Mouse (Mus musculus): ENCODE measurements around the gene Ppp1r14d. TPM values are rescaled to one million over a fixed set of nuclear protein-coding genes. Genes with fewer than 3 reads are reported as not detected.

The Ppp1r14d gene
- total RNA-seq, 1 experiment, result 1.6 TPM

- Histone ChIP-seq H3K9ac (ENCODE audit: insufficient read depth, low read depth, low read length, poor library complexity, severe bottlenecking) (no peak overlapping the region), H3K9me3 (ENCODE audit: control insufficient read depth, insufficient read depth, low read depth, low read length) (no peaks in the 10 kb centered on the region), H3K4me3 (ENCODE audit: insufficient read depth in 1 of 2, low read depth in 1 of 2, low read length in 2 of 2, poor library complexity in 1 of 2, severe bottlenecking in 1 of 2) (no peak overlapping the region), H3K27ac (ENCODE audit: insufficient read depth, low read depth, low read length, poor library complexity, severe bottlenecking) (no peak overlapping the region), H3K36me3 (ENCODE audit: control insufficient read depth, insufficient read depth, low read length, poor library complexity, severe bottlenecking) (no peaks in the 10 kb centered on the region), H3K4me1 (ENCODE audit: control insufficient read depth in 2 of 2, insufficient read depth in 2 of 2, low read length in 2 of 2, poor library complexity in 1 of 2) (peaks cover 0 to 7% of the 10 kb centered on the region in 2 experiments; a peak in 1 of 4 replicates)
- no peak for TF ChIP-seq ZC3H11A (IDR thresholded peaks at IDR 0.05; ENCODE audit: borderline replicate concordance, low read depth, low read length)
- TF ChIP-seq MAFK (IDR thresholded peaks at IDR 0.05; ENCODE audit: insufficient read depth, low read depth, low read length), result no peak
- no peak for TF ChIP-seq ZNF384 (IDR thresholded peaks at IDR 0.05; ENCODE audit: low read depth, low read length)
- no peak for TF ChIP-seq CHD2 (IDR thresholded peaks at IDR 0.05; ENCODE audit: low read depth, low read length)
- TF ChIP-seq HCFC1 (IDR thresholded peaks at IDR 0.05; ENCODE audit: borderline replicate concordance, insufficient read depth, low read length), result no peak
- in situ Hi-C loops (cut with MboI; ENCODE audit: low sequenced_read_pairs in 2 of 2, unreplicated experiment in 2 of 2), result no loop called here
- DNase-seq (ENCODE audit: low read depth, low spot score), result no peak
Observed at GRCm38 (mm10) chr2:119198934-119199333, 30.8 kb downstream of the Ppp1r14d start.

- Histone ChIP-seq H3K36me3 (ENCODE audit: control insufficient read depth, insufficient read depth, low read length, poor library complexity, severe bottlenecking) (no peaks in the 10 kb centered on the region), H3K4me1 (ENCODE audit: control insufficient read depth in 2 of 2, insufficient read depth in 2 of 2, low read length in 2 of 2, poor library complexity in 1 of 2) (peaks cover 0 to 9% of the 10 kb centered on the region in 2 experiments; a peak in 2 of 4 replicates), H3K27ac (ENCODE audit: insufficient read depth, low read depth, low read length, poor library complexity, severe bottlenecking) (no peak overlapping the region), H3K9me3 (ENCODE audit: control insufficient read depth, insufficient read depth, low read depth, low read length) (no peaks in the 10 kb centered on the region), H3K9ac (ENCODE audit: insufficient read depth, low read depth, low read length, poor library complexity, severe bottlenecking) (no peak overlapping the region), H3K4me3 (ENCODE audit: insufficient read depth in 1 of 2, low read depth in 1 of 2, low read length in 2 of 2, poor library complexity in 1 of 2, severe bottlenecking in 1 of 2) (no peak overlapping the region)
- no peak for DNase-seq (ENCODE audit: low read depth, low spot score)
- in situ Hi-C loops (cut with MboI; ENCODE audit: low sequenced_read_pairs in 2 of 2, unreplicated experiment in 2 of 2), result no loop called here
- no peak for TF ChIP-seq CHD2 (IDR thresholded peaks at IDR 0.05; ENCODE audit: low read depth, low read length)
Observed at GRCm38 (mm10) chr2:119198049-119198448, 31.7 kb downstream of the Ppp1r14d start.

GRCm38 (mm10) chr2:119197493-119197892 lies 32.2 kb downstream of the Ppp1r14d start:
- Histone ChIP-seq H3K27ac (ENCODE audit: insufficient read depth, low read depth, low read length, poor library complexity, severe bottlenecking) (no peak overlapping the region), H3K4me1 (ENCODE audit: control insufficient read depth in 2 of 2, insufficient read depth in 2 of 2, low read length in 2 of 2, poor library complexity in 1 of 2) (peaks cover 0 to 9% of the 10 kb centered on the region in 2 experiments; a peak in 2 of 4 replicates), H3K36me3 (ENCODE audit: control insufficient read depth, insufficient read depth, low read length, poor library complexity, severe bottlenecking) (no peaks in the 10 kb centered on the region), H3K9me3 (ENCODE audit: control insufficient read depth, insufficient read depth, low read depth, low read length) (no peaks in the 10 kb centered on the region), H3K4me3 (ENCODE audit: insufficient read depth in 1 of 2, low read depth in 1 of 2, low read length in 2 of 2, poor library complexity in 1 of 2, severe bottlenecking in 1 of 2) (no peak overlapping the region), H3K9ac (ENCODE audit: insufficient read depth, low read depth, low read length, poor library complexity, severe bottlenecking) (no peak overlapping the region)
- TF ChIP-seq ZC3H11A (IDR thresholded peaks at IDR 0.05; ENCODE audit: borderline replicate concordance, low read depth, low read length) (no peak), MAFK (IDR thresholded peaks at IDR 0.05; ENCODE audit: insufficient read depth, low read depth, low read length) (no peak), CHD2 (IDR thresholded peaks at IDR 0.05; ENCODE audit: low read depth, low read length) (no peak), HCFC1 (IDR thresholded peaks at IDR 0.05; ENCODE audit: borderline replicate concordance, insufficient read depth, low read length) (no peak), ZNF384 (IDR thresholded peaks at IDR 0.05; ENCODE audit: low read depth, low read length) (no peak)
- in situ Hi-C loops (cut with MboI; ENCODE audit: low sequenced_read_pairs in 2 of 2, unreplicated experiment in 2 of 2), result no loop called here
- DNase-seq (ENCODE audit: low read depth, low spot score), result no peak

- Histone ChIP-seq H3K9ac (ENCODE audit: insufficient read depth, low read depth, low read length, poor library complexity, severe bottlenecking) (no peak overlapping the region), H3K4me3 (ENCODE audit: insufficient read depth in 1 of 2, low read depth in 1 of 2, low read length in 2 of 2, poor library complexity in 1 of 2, severe bottlenecking in 1 of 2) (no peak overlapping the region), H3K4me1 (ENCODE audit: control insufficient read depth in 2 of 2, insufficient read depth in 2 of 2, low read length in 2 of 2, poor library complexity in 1 of 2) (peaks cover 0 to 9% of the 10 kb centered on the region in 2 experiments; a peak in 2 of 4 replicates), H3K9me3 (ENCODE audit: control insufficient read depth, insufficient read depth, low read depth, low read length) (no peaks in the 10 kb centered on the region), H3K36me3 (ENCODE audit: control insufficient read depth, insufficient read depth, low read length, poor library complexity, severe bottlenecking) (no peaks in the 10 kb centered on the region), H3K27ac (ENCODE audit: insufficient read depth, low read depth, low read length, poor library complexity, severe bottlenecking) (no peak overlapping the region)
- in situ Hi-C loops (cut with MboI; ENCODE audit: low sequenced_read_pairs in 2 of 2, unreplicated experiment in 2 of 2), result no loop called here
- no peak for DNase-seq (ENCODE audit: low read depth, low spot score)
- no peak for TF ChIP-seq ZC3H11A (IDR thresholded peaks at IDR 0.05; ENCODE audit: borderline replicate concordance, low read depth, low read length)
- no peak for TF ChIP-seq HCFC1 (IDR thresholded peaks at IDR 0.05; ENCODE audit: borderline replicate concordance, insufficient read depth, low read length)
- no peak for TF ChIP-seq ZNF384 (IDR thresholded peaks at IDR 0.05; ENCODE audit: low read depth, low read length)
- no peak for TF ChIP-seq MAFK (IDR thresholded peaks at IDR 0.05; ENCODE audit: insufficient read depth, low read depth, low read length)
- TF ChIP-seq CHD2 (IDR thresholded peaks at IDR 0.05; ENCODE audit: low read depth, low read length), result no peak
Observed at GRCm38 (mm10) chr2:119196316-119197108, 33.2 kb downstream of the Ppp1r14d start.
